Mouse (Mus musculus) adrenal gland, postnatal 4 days (tissue): ENCODE measurements around the gene Nfasc. TPM values are rescaled to one million over a fixed set of nuclear protein-coding genes. Genes with fewer than 3 reads are reported as not detected.

Experiments
- total RNA-seq, 2 experiments: library from RNA; stranded (reverse); gene quantifications; 2 replicates each; pipeline ENCODE4 v1.2.3; 2021

The Nfasc gene
- total RNA-seq, 2 experiments from 2014 or later: 12.5 to 13.0 TPM

Other genes starting within 250 kb of the Nfasc start
- 1 to 10 TPM; 5.2 to 5.4 TPM for gene Tmem81, start 235.6 kb downstream of the Nfasc start, total RNA-seq
- gene Cntn2, start 198.5 kb downstream of the Nfasc start, total RNA-seq: 1 to 10 TPM; 1.2 to 2.0 TPM
- gene Lrrn2, start 138.5 kb upstream of the Nfasc start, total RNA-seq: 10 to 100 TPM; 10.9 to 13.2 TPM